In genomic region chr8:109868680-109869361, GRCm38 (mm10) we compare ENCODE assay signal across 8 mouse cellular contexts. TPM values are rescaled to one million over a fixed set of nuclear protein-coding genes. Genes with fewer than 3 reads are reported as not detected.
DNase-seq lines count a peak whose midpoint lies in the region; ATAC-seq and TF ChIP-seq lines count a peak whose summit lies in the region.

No protein-coding gene starts in this region.

- H3K4me3 ChIP-seq in forebrain, postnatal 0 days (ENCODE audit: low read depth, low read length), result peak overlapping the region; percentile 96
- peak overlapping the region; percentile 96 for H3K4me3 ChIP-seq in intestine, postnatal 0 days (ENCODE audit: low read depth, low read length)
- H3K4me3 ChIP-seq in limb, embryonic 15.5 days, result peak overlapping the region; percentile 99
- peak overlapping the region; percentile 93 for H3K4me3 ChIP-seq in midbrain, embryonic 15.5 days
- peak overlapping the region; percentile 95 for H3K4me3 ChIP-seq in stomach, embryonic 15.5 days (replicated peaks)

- 0 out of 2 replicates have a peak, but pooled peaks cover 3% of the 10 kb centered on the region for H3K4me1 ChIP-seq in forebrain, postnatal 0 days (ENCODE audit: insufficient read depth)
- H3K4me1 ChIP-seq in intestine, postnatal 0 days (replicated peaks; ENCODE audit: control insufficient read depth, insufficient read depth, low read length), result peaks cover 5% of the 10 kb centered on the region; the same call in 1 of the 2 replicates
- H3K4me1 ChIP-seq in limb, embryonic 15.5 days, result peaks cover 9% of the 10 kb centered on the region
- H3K4me1 ChIP-seq in midbrain, embryonic 15.5 days, result peaks cover 24% of the 10 kb centered on the region; the same call in 1 of the 2 replicates
- H3K4me1 ChIP-seq in stomach, embryonic 15.5 days, result peaks cover 4% of the 10 kb centered on the region; the same call in 1 of the 2 replicates

- H3K27me3 ChIP-seq in forebrain, postnatal 0 days (ENCODE audit: insufficient read depth, low read length), result no peaks in the 10 kb centered on the region
- no peaks in the 10 kb centered on the region for H3K27me3 ChIP-seq in intestine, postnatal 0 days (replicated peaks; ENCODE audit: control insufficient read depth, insufficient read depth, low read length)
- no peaks in the 10 kb centered on the region for H3K27me3 ChIP-seq in limb, embryonic 15.5 days
- H3K27me3 ChIP-seq in midbrain, embryonic 15.5 days (replicated peaks), result no peaks in the 10 kb centered on the region
- no peaks in the 10 kb centered on the region for H3K27me3 ChIP-seq in stomach, embryonic 15.5 days (replicated peaks)

- peak; percentile 56 for DNase-seq in spleen, adult 12 weeks (ENCODE audit: low spot score)
- no peak for DNase-seq in spleen, adult 18-20 months
- peak; percentile 74 for DNase-seq in cerebellum, adult 9-10 months
- DNase-seq in forebrain, postnatal 0 days, result peak; percentile 47

- H3K27ac ChIP-seq in forebrain, postnatal 0 days (ENCODE audit: low read depth, low read length), result peak overlapping the region; percentile 89
- peak overlapping the region; percentile 91 for H3K27ac ChIP-seq in intestine, postnatal 0 days (ENCODE audit: low read depth, low read length)
- peak overlapping the region; percentile 94 for H3K27ac ChIP-seq in limb, embryonic 15.5 days
- H3K27ac ChIP-seq in midbrain, embryonic 15.5 days, result peak overlapping the region; percentile 92
- H3K27ac ChIP-seq in stomach, embryonic 15.5 days, result peak overlapping the region; percentile 89

- peak overlapping the region; percentile 83 for H3K9ac ChIP-seq in forebrain, postnatal 0 days
- peak overlapping the region; percentile 96 for H3K9ac ChIP-seq in intestine, postnatal 0 days (ENCODE audit: low read depth, low read length)
- H3K9ac ChIP-seq in limb, embryonic 15.5 days, result peak overlapping the region; percentile 93
- H3K9ac ChIP-seq in midbrain, embryonic 15.5 days, result peak overlapping the region; percentile 89
- peak overlapping the region; percentile 78 for H3K9ac ChIP-seq in stomach, embryonic 15.5 days

- ATAC-seq in forebrain, postnatal 0 days, result peak; percentile 73
- peak; percentile 66 for ATAC-seq in intestine, postnatal 0 days
- ATAC-seq in limb, embryonic 15.5 days (ENCODE audit: insufficient number of reproducible peaks, low FRiP score, low TSS enrichment, low read depth), result peak; percentile 80
- peak; percentile 87 for ATAC-seq in midbrain, embryonic 15.5 days (replicated peaks)
- peak; percentile 64 for ATAC-seq in stomach, embryonic 15.5 days (ENCODE audit: insufficient read depth, low FRiP score, low read depth)

- TF ChIP-seq CTCF in forebrain, postnatal 0 days (IDR thresholded peaks at IDR 0.05; ENCODE audit: low read depth), result no peak
- TF ChIP-seq CTCF in intestine, postnatal 0 days (IDR thresholded peaks at IDR 0.05; ENCODE audit: low read depth), result no peak

- under 1% methylated on average over 67 of the region's 78 CpGs for WGBS in forebrain, postnatal 0 days
- WGBS in intestine, postnatal 0 days, result 1% methylated on average over 48 of the region's 78 CpGs
- WGBS in limb, embryonic 15.5 days, result under 1% methylated on average over 65 of the region's 78 CpGs
- WGBS in midbrain, embryonic 15.5 days, result under 1% methylated on average over 54 of the region's 78 CpGs
- WGBS in stomach, embryonic 15.5 days, result under 1% methylated on average over 77 of the region's 78 CpGs

- no peaks in the 10 kb centered on the region; the same call in none of the 2 replicates for H3K36me3 ChIP-seq in forebrain, postnatal 0 days (ENCODE audit: insufficient read depth)
- H3K36me3 ChIP-seq in intestine, postnatal 0 days (ENCODE audit: control insufficient read depth, insufficient read depth), result no peaks in the 10 kb centered on the region
- no peaks in the 10 kb centered on the region; the same call in 1 of the 2 replicates for H3K36me3 ChIP-seq in limb, embryonic 15.5 days
- no peaks in the 10 kb centered on the region for H3K36me3 ChIP-seq in midbrain, embryonic 15.5 days (replicated peaks)
- no peaks in the 10 kb centered on the region for H3K36me3 ChIP-seq in stomach, embryonic 15.5 days

- no peaks in the 10 kb centered on the region for H3K9me3 ChIP-seq in forebrain, postnatal 0 days (ENCODE audit: low read length)
- H3K9me3 ChIP-seq in intestine, postnatal 0 days (ENCODE audit: control insufficient read depth), result no peaks in the 10 kb centered on the region
- no peaks in the 10 kb centered on the region for H3K9me3 ChIP-seq in limb, embryonic 15.5 days
- H3K9me3 ChIP-seq in midbrain, embryonic 15.5 days, result no peaks in the 10 kb centered on the region
- H3K9me3 ChIP-seq in stomach, embryonic 15.5 days, result no peaks in the 10 kb centered on the region

- H3K4me2 ChIP-seq in forebrain, postnatal 0 days (ENCODE audit: low read depth), result peak overlapping the region; percentile 86
- peak overlapping the region; percentile 91 for H3K4me2 ChIP-seq in intestine, postnatal 0 days (replicated peaks; ENCODE audit: low read depth)
- peak overlapping the region; percentile 69 for H3K4me2 ChIP-seq in limb, embryonic 15.5 days
- H3K4me2 ChIP-seq in midbrain, embryonic 15.5 days, result peak overlapping the region; percentile 60
- H3K4me2 ChIP-seq in stomach, embryonic 15.5 days, result peak overlapping the region; percentile 72

RNA-seq across cellular contexts. Expression of gene Phlpp2, which starts 0.5 kb away (rescaled TPM):
- 9.8 and 13.6 TPM in 2 replicates for total RNA-seq in forebrain, postnatal 0 days (2014; rRNA removed)
- polyA plus RNA-seq in forebrain, postnatal 0 days (2015; fragmentation: Nextera tagmentation; extraction: Ambion mirVana), result 1.7 and 2.9 TPM in 2 replicates
- polyA plus RNA-seq in intestine, postnatal 0 days (2015; fragmentation: Nextera tagmentation; extraction: Ambion mirVana), result 3.1 and 4.1 TPM in 2 replicates
- 2.6 and 2.7 TPM in 2 replicates for polyA plus RNA-seq in limb, embryonic 15.5 days (2015; fragmentation: Nextera tagmentation; extraction: Ambion mirVana)
- polyA plus RNA-seq in midbrain, embryonic 15.5 days (2015; fragmentation: Nextera tagmentation; extraction: Ambion mirVana), result 4.7 and 5.2 TPM in 2 replicates
- 2.8 and 3.7 TPM in 2 replicates for polyA plus RNA-seq in stomach, embryonic 15.5 days (2015; fragmentation: Nextera tagmentation; extraction: Ambion mirVana)

Comparison
In these comparisons a context has a peak if more than half of its experiments do, and no peak if none do; other contexts are left out.
1. DNase-seq: peak in spleen, adult 12 weeks (single experiment), cerebellum, adult 9-10 months (single experiment) and forebrain, postnatal 0 days (single experiment); none in spleen, adult 18-20 months (0 of 2).
2. Peak in every context shown above with its lines, with median percentiles within 50 percentile points of each other: ATAC-seq, H3K27ac ChIP-seq, H3K4me2 ChIP-seq, H3K4me3 ChIP-seq and H3K9ac ChIP-seq.